Mouse (Mus musculus) myocyte (in vitro differentiated cells): ENCODE measurements around the gene Sash1. TPM values are rescaled to one million over a fixed set of nuclear protein-coding genes. Genes with fewer than 3 reads are reported as not detected.

Experiments used
- H3K27me3 ChIP-seq: one replicate; pipeline ENCODE4 v1.6.1; 2011; ENCODE audit not compliant: control insufficient read depth, insufficient read depth, insufficient read length
- H3K36me3 ChIP-seq: one replicate; pipeline ENCODE4 v1.6.1; 2011; ENCODE audit not compliant: control insufficient read depth, insufficient read depth
- H3K4me2 ChIP-seq: one replicate; pipeline ENCODE4 v1.6.1; 2011; ENCODE audit warnings: low read depth, control low read depth
- H3K4me3 ChIP-seq: one replicate; pipeline ENCODE4 v1.5.1; 2011; ENCODE audit warnings: mild to moderate bottlenecking, control low read depth, moderate library complexity
- H3K79me2 ChIP-seq: one replicate; pipeline ENCODE4 v1.6.1; 2011; ENCODE audit not compliant: control insufficient read depth, insufficient read depth
- H3ac ChIP-seq: one replicate; pipeline ENCODE4 v1.6.1; 2011; ENCODE audit not compliant: control insufficient read depth, insufficient read length
- CEBPB ChIP-seq: IDR thresholded peaks from 2 replicates; pipeline ENCODE4 v1.6.1; 2011; ENCODE audit warnings: mild to moderate bottlenecking, moderate library complexity; ENCODE audit not compliant: poor library complexity, insufficient read depth, severe bottlenecking
- E2F4 ChIP-seq: IDR thresholded peaks from one replicate; pipeline ENCODE4 v1.6.1; 2011; ENCODE audit warnings: mild to moderate bottlenecking, control low read depth, moderate library complexity; ENCODE audit not compliant: insufficient read depth
- MAX ChIP-seq: IDR thresholded peaks from one replicate; pipeline ENCODE4 v1.6.1; 2011; ENCODE audit warnings: low read depth, mild to moderate bottlenecking, control low read depth
- MYOD1 ChIP-seq, 3 experiments: IDR thresholded peaks; one replicate each; pipeline ENCODE4 v1.6.1; 2011; ENCODE audit warnings: control low read depth in 2 of 3, low read depth in 2 of 3, mild to moderate bottlenecking in 2 of 3, moderate library complexity in 1 of 3; ENCODE audit not compliant: insufficient read length in 2 of 3, control insufficient read depth in 1 of 3
- MYOG ChIP-seq, 3 experiments: IDR thresholded peaks; one replicate each; pipeline ENCODE4 v1.6.1; 2011; ENCODE audit warnings: control low read depth in 2 of 3, low read depth in 2 of 3, mild to moderate bottlenecking in 2 of 3; ENCODE audit not compliant: insufficient read length in 2 of 3, control insufficient read depth in 1 of 3, insufficient read depth in 1 of 3
- POLR2A ChIP-seq: IDR thresholded peaks from one replicate; pipeline ENCODE4 v1.6.1; 2011; ENCODE audit warnings: low read depth, mild to moderate bottlenecking, control low read depth, moderate library complexity; ENCODE audit not compliant: insufficient read length
- POLR2AphosphoS2 ChIP-seq: IDR thresholded peaks from one replicate; pipeline ENCODE4 v1.6.1; 2011; ENCODE audit warnings: low read depth, control low read depth; ENCODE audit not compliant: insufficient read length
- REST ChIP-seq: IDR thresholded peaks from one replicate; pipeline ENCODE4 v1.6.1; 2011; ENCODE audit warnings: mild to moderate bottlenecking, control low read depth, moderate library complexity; ENCODE audit not compliant: insufficient read depth, insufficient read length
- SRF ChIP-seq: IDR thresholded peaks from one replicate; pipeline ENCODE4 v1.6.1; 2011; ENCODE audit warnings: low read depth; ENCODE audit not compliant: control insufficient read depth, insufficient read length
- TCF12 ChIP-seq: IDR thresholded peaks from one replicate; pipeline ENCODE4 v1.6.1; 2011; ENCODE audit warnings: mild to moderate bottlenecking, control low read depth; ENCODE audit not compliant: poor library complexity, insufficient read depth, severe bottlenecking
- TCF3 ChIP-seq: IDR thresholded peaks from one replicate; pipeline ENCODE4 v1.6.1; 2011; ENCODE audit warnings: low read depth, control low read depth; ENCODE audit not compliant: insufficient read length
- USF1 ChIP-seq: IDR thresholded peaks from one replicate; pipeline ENCODE4 v1.6.1; 2011; ENCODE audit warnings: low read depth, mild to moderate bottlenecking, control low read depth, moderate library complexity
- polyA plus RNA-seq: library from polyadenylated mRNA; unstranded; fragments of >200 nt; fragmentation: generic; extraction: Trizol; gene quantifications from one replicate; pipeline ENCODE4 v1.2.1, GENCODE M21; 2012; ENCODE audit warnings: missing spikeins

The Sash1 gene
- polyA plus RNA-seq, 1 experiment, result 1.9 TPM

GRCm38 (mm10) chr10:8804292-8804691 lies 81.6 kb downstream of the Sash1 start:
- no peaks in the 10 kb centered on the region for H3K36me3 ChIP-seq
- TF ChIP-seq TCF12, result no peak
- TF ChIP-seq SRF, result no peak
- TF ChIP-seq MYOG (IDR thresholded peaks at IDR 0.05; ENCODE audit: control insufficient read depth in 1 of 3, insufficient read depth in 1 of 3, insufficient read length in 2 of 3, low read depth in 2 of 3), result peak in 2 of 3 experiments; percentile 5 to 79
- TF ChIP-seq REST, result no peak
- TF ChIP-seq USF1, result no peak
- peak in 1 of 3 experiments; percentile 50 for TF ChIP-seq MYOD1 (IDR thresholded peaks at IDR 0.05; ENCODE audit: control insufficient read depth in 1 of 3, insufficient read length in 2 of 3, low read depth in 2 of 3)
- no peak for TF ChIP-seq E2F4
- no peak for TF ChIP-seq CEBPB
- peak; percentile 44 for TF ChIP-seq TCF3
- no peak for TF ChIP-seq POLR2AphosphoS2
- no peak for TF ChIP-seq MAX
- TF ChIP-seq POLR2A, result no peak
- H3K27me3 ChIP-seq, result no peaks in the 10 kb centered on the region
- H3K4me3 ChIP-seq, result no peak overlapping the region
- no peak overlapping the region for H3K4me2 ChIP-seq
- H3ac ChIP-seq, result no peak overlapping the region
- H3K79me2 ChIP-seq, result no peaks in the 10 kb centered on the region

GRCm38 (mm10) chr10:8801719-8802347 lies 84.0 kb downstream of the Sash1 start:
- Histone ChIP-seq H3K4me2 (no peak overlapping the region), H3K27me3 (no peaks in the 10 kb centered on the region), H3K79me2 (no peaks in the 10 kb centered on the region), H3K36me3 (no peaks in the 10 kb centered on the region), H3K4me3 (no peak overlapping the region), H3ac (no peak overlapping the region)
- TF ChIP-seq POLR2A (no peak), REST (no peak), SRF (no peak), TCF12 (no peak), POLR2AphosphoS2 (no peak), MYOD1 (IDR thresholded peaks at IDR 0.05; ENCODE audit: control insufficient read depth in 1 of 3, insufficient read length in 2 of 3, low read depth in 2 of 3) (no peak), MYOG (IDR thresholded peaks at IDR 0.05; ENCODE audit: control insufficient read depth in 1 of 3, insufficient read depth in 1 of 3, insufficient read length in 2 of 3, low read depth in 2 of 3) (no peak), USF1 (no peak), MAX (no peak), CEBPB (no peak), TCF3 (no peak), E2F4 (no peak)

GRCm38 (mm10) chr10:8801139-8801613 lies 84.7 kb downstream of the Sash1 start:
- H3K27me3 ChIP-seq, result no peaks in the 10 kb centered on the region
- H3K4me3 ChIP-seq, result no peak overlapping the region
- TF ChIP-seq E2F4 (no peak), TCF12 (no peak), MYOD1 (IDR thresholded peaks at IDR 0.05; ENCODE audit: control insufficient read depth in 1 of 3, insufficient read length in 2 of 3, low read depth in 2 of 3) (no peak), TCF3 (no peak), REST (no peak), POLR2AphosphoS2 (no peak), SRF (no peak), CEBPB (no peak), POLR2A (no peak), MAX (no peak), MYOG (IDR thresholded peaks at IDR 0.05; ENCODE audit: control insufficient read depth in 1 of 3, insufficient read depth in 1 of 3, insufficient read length in 2 of 3, low read depth in 2 of 3) (no peak), USF1 (no peak)
- H3K79me2 ChIP-seq, result no peaks in the 10 kb centered on the region
- H3K4me2 ChIP-seq, result no peak overlapping the region
- H3ac ChIP-seq, result no peak overlapping the region
- H3K36me3 ChIP-seq, result no peaks in the 10 kb centered on the region

GRCm38 (mm10) chr10:8797826-8798225 lies 88.0 kb downstream of the Sash1 start:
- no peak for TF ChIP-seq REST
- TF ChIP-seq TCF12, result no peak
- no peak for TF ChIP-seq USF1
- TF ChIP-seq SRF, result no peak
- Histone ChIP-seq H3K27me3 (no peaks in the 10 kb centered on the region), H3K4me2 (no peak overlapping the region), H3ac (no peak overlapping the region), H3K36me3 (no peaks in the 10 kb centered on the region), H3K4me3 (no peak overlapping the region), H3K79me2 (no peaks in the 10 kb centered on the region)

- Histone ChIP-seq H3ac (no peak overlapping the region), H3K4me3 (no peak overlapping the region), H3K79me2 (no peaks in the 10 kb centered on the region), H3K27me3 (no peaks in the 10 kb centered on the region), H3K4me2 (no peak overlapping the region), H3K36me3 (no peaks in the 10 kb centered on the region)
- no peak for TF ChIP-seq E2F4
- no peak for TF ChIP-seq POLR2AphosphoS2
- no peak for TF ChIP-seq TCF3
- TF ChIP-seq MYOG (IDR thresholded peaks at IDR 0.05; ENCODE audit: control insufficient read depth in 1 of 3, insufficient read depth in 1 of 3, insufficient read length in 2 of 3, low read depth in 2 of 3), result no peak
- TF ChIP-seq POLR2A, result no peak
- no peak for TF ChIP-seq TCF12
- no peak for TF ChIP-seq REST
- no peak for TF ChIP-seq CEBPB
These were observed 90.5 kb downstream of the Sash1 start for GRCm38 (mm10) chr10:8795336-8795735.
